Mouse (Mus musculus) liver, postnatal 0 days (tissue): Measurements from ENCODE around the gene Grm5. TPM values are rescaled to one million over a fixed set of nuclear protein-coding genes. Genes with fewer than 3 reads are reported as not detected.

Experiments
- ATAC-seq: fragments of 200-750 bp; cut with Nextera tagmentation; 2 replicates; pipeline ENCODE4 v1.8.0; 2017; ENCODE audit warnings: mild to moderate bottlenecking, moderate library complexity
- DNase-seq: peaks from one replicate; pipeline ENCODE4 v3.0.0-alpha.2; 2016
- H3K27ac ChIP-seq: fragments of 300-500 bp; sonication (generic); 2 replicates; pipeline ENCODE4 v1.5.1; 2014; ENCODE audit warnings: antibody characterized with exemption, moderate library complexity, mild to moderate bottlenecking, low read depth
- H3K27me3 ChIP-seq: fragments of 300-500 bp; sonication (generic); 2 replicates; pipeline ENCODE4 v1.6.1; 2014; ENCODE audit warnings: low read length, control low read depth, mixed read lengths; ENCODE audit not compliant: insufficient read depth
- H3K36me3 ChIP-seq: fragments of 300-500 bp; sonication (generic); replicated peaks from 2 replicates; pipeline ENCODE4 v1.6.1; 2014; ENCODE audit warnings: mild to moderate bottlenecking, control low read depth, low read length, moderate library complexity, mixed read lengths; ENCODE audit not compliant: insufficient read depth
- H3K4me1 ChIP-seq: fragments of 300-500 bp; sonication (generic); 2 replicates; pipeline ENCODE4 v1.6.1; 2014; ENCODE audit warnings: antibody characterized with exemption, mild to moderate bottlenecking, control low read depth; ENCODE audit not compliant: insufficient read depth
- H3K4me2 ChIP-seq: fragments of 300-500 bp; sonication (generic); 2 replicates; pipeline ENCODE4 v1.6.1; 2014; ENCODE audit warnings: low read depth, mild to moderate bottlenecking, low read length, moderate library complexity, mixed read lengths
- H3K4me3 ChIP-seq: fragments of 300-500 bp; sonication (generic); 2 replicates; pipeline ENCODE4 v1.5.1; 2014; ENCODE audit warnings: low read depth, low read length
- H3K9ac ChIP-seq: fragments of 300-500 bp; sonication (generic); replicated peaks from 2 replicates; pipeline ENCODE4 v1.6.1; 2014; ENCODE audit warnings: mild to moderate bottlenecking, moderate library complexity
- H3K9me3 ChIP-seq: fragments of 300-500 bp; sonication (generic); 2 replicates; pipeline ENCODE4 v1.6.1; 2016; ENCODE audit warnings: mild to moderate bottlenecking, control low read depth, low read length, mixed read lengths
- CTCF ChIP-seq: sonication (generic); IDR thresholded peaks from 2 replicates; pipeline ENCODE4 v1.5.1; 2016; ENCODE audit warnings: antibody characterized with exemption, low read depth
- EP300 ChIP-seq: IDR thresholded peaks from 2 replicates; pipeline ENCODE4 v1.6.1; 2016; ENCODE audit warnings: antibody characterized with exemption, low read depth, mild to moderate bottlenecking
- WGBS: fragments of 180-500 bp; shearing (Covaris S2); extraction: QIAGEN DNeasy Blood & Tissue Kit; methylation state at CpG from one replicate; pipeline ENCODE4 v1.1.7; 2014; ENCODE audit not compliant: insufficient replicate concordance; 5-methylcytosine and 5-hydroxymethylcytosine counted together
- polyA plus RNA-seq: library from polyadenylated mRNA; unstranded; fragments of >200 nt; fragmentation: Nextera tagmentation; extraction: Ambion mirVana; gene quantifications from 2 replicates; pipeline ENCODE4 v1.2.1, GENCODE M21; 2015

Grm5 gene
- polyA plus RNA-seq, 1 experiment from 2014 or later = not detected

- H3K27me3 ChIP-seq = no peaks in the 10 kb centered on the region
- ATAC-seq (no peak), DNase-seq (no peak)
- TF ChIP-seq EP300 (no peak), CTCF (no peak)
- H3K4me1 ChIP-seq = no peaks in the 10 kb centered on the region
- no peak overlapping the region for H3K9ac ChIP-seq
- no peak overlapping the region for H3K4me3 ChIP-seq
- no peak overlapping the region for H3K4me2 ChIP-seq
- H3K9me3 ChIP-seq = no peaks in the 10 kb centered on the region
- H3K27ac ChIP-seq = no peak overlapping the region
- H3K36me3 ChIP-seq = no peaks in the 10 kb centered on the region
Measured at GRCm38 (mm10) chr7:88047366-88047765, 463.4 kb downstream of the Grm5 start.

GRCm38 (mm10) chr7:88054224-88054938, 470.4 kb downstream of the Grm5 start:
- no peak overlapping the region for H3K4me3 ChIP-seq
- H3K27ac ChIP-seq = no peak overlapping the region
- H3K9ac ChIP-seq = no peak overlapping the region
- no peaks in the 10 kb centered on the region for H3K36me3 ChIP-seq
- H3K4me1 ChIP-seq = no peaks in the 10 kb centered on the region
- no peaks in the 10 kb centered on the region for H3K27me3 ChIP-seq
- DNase-seq (no peak), ATAC-seq (no peak)
- H3K9me3 ChIP-seq = no peaks in the 10 kb centered on the region
- TF ChIP-seq EP300 (no peak), CTCF (no peak)
- 54% methylated on average over 1 of the region's 1 CpGs for WGBS
- no peak overlapping the region for H3K4me2 ChIP-seq

GRCm38 (mm10) chr7:88056438-88056837, 472.5 kb downstream of the Grm5 start:
- Histone ChIP-seq H3K4me3 (no peak overlapping the region), H3K36me3 (no peaks in the 10 kb centered on the region), H3K4me2 (no peak overlapping the region), H3K4me1 (no peaks in the 10 kb centered on the region), H3K9me3 (no peaks in the 10 kb centered on the region), H3K9ac (no peak overlapping the region), H3K27ac (no peak overlapping the region), H3K27me3 (no peaks in the 10 kb centered on the region)
- ATAC-seq (no peak), DNase-seq (no peak)
- no peak for TF ChIP-seq EP300
- TF ChIP-seq CTCF = no peak
- 54% methylated on average over 2 of the region's 2 CpGs for WGBS

- DNase-seq = no peak
- H3K27me3 ChIP-seq = no peaks in the 10 kb centered on the region
Measured at GRCm38 (mm10) chr7:88091115-88091514, 507.1 kb downstream of the Grm5 start.

GRCm38 (mm10) chr7:88096536-88097107, 512.7 kb downstream of the Grm5 start:
- ATAC-seq (no peak), DNase-seq (no peak)
- Histone ChIP-seq H3K4me1 (no peaks in the 10 kb centered on the region), H3K27ac (no peak overlapping the region), H3K9me3 (no peaks in the 10 kb centered on the region), H3K4me2 (no peak overlapping the region), H3K9ac (no peak overlapping the region), H3K36me3 (no peaks in the 10 kb centered on the region), H3K27me3 (no peaks in the 10 kb centered on the region), H3K4me3 (no peak overlapping the region)
- TF ChIP-seq CTCF = no peak
- TF ChIP-seq EP300 = no peak
- WGBS = 31% methylated on average over 1 of the region's 1 CpGs

More at GRCm38 (mm10) chr7:88091115-88091514, 507.1 kb downstream of the Grm5 start:
- Histone ChIP-seq H3K4me2 (no peak overlapping the region), H3K9ac (no peak overlapping the region), H3K9me3 (no peaks in the 10 kb centered on the region), H3K4me1 (no peaks in the 10 kb centered on the region), H3K27ac (no peak overlapping the region), H3K4me3 (no peak overlapping the region), H3K36me3 (no peaks in the 10 kb centered on the region)
- TF ChIP-seq EP300 (no peak), CTCF (no peak)
- no peak for ATAC-seq

- Histone ChIP-seq H3K9ac (no peak overlapping the region), H3K4me1 (no peaks in the 10 kb centered on the region), H3K9me3 (no peaks in the 10 kb centered on the region), H3K4me3 (no peak overlapping the region), H3K27me3 (no peaks in the 10 kb centered on the region), H3K27ac (no peak overlapping the region), H3K36me3 (no peaks in the 10 kb centered on the region), H3K4me2 (no peak overlapping the region)
- ATAC-seq (no peak), DNase-seq (peak; percentile 66)
- TF ChIP-seq EP300 (no peak), CTCF (peak; percentile 83)
- 2% methylated on average over 1 of the region's 1 CpGs for WGBS
Measured at GRCm38 (mm10) chr7:88097715-88098114, 513.7 kb downstream of the Grm5 start.
